Mouse (Mus musculus) retina, postnatal 7 days (tissue): ENCODE measurements at regions not wholly inside any gene's neighbourhood (a gene's known extent, or its start where the extent isn't known, plus 50 kb on each side); places are given as distances from the start of the nearest gene placed in this dataset.
"Not testable (repeated sequence)": the region's sequence is repeated elsewhere in the genome, so short reads cannot be mapped to it uniquely, and the experiment has no call there.

Experiments used
- DNase-seq: peaks from one replicate; pipeline ENCODE4 v3.0.0-alpha.2; 2012; ENCODE audit warnings: low read depth, low spot score

- DNase-seq = no peak
Observed at GRCm38 (mm10) chr11:94882687-94883383, 53.2 kb upstream of the Col1a1 start.

DNA sequence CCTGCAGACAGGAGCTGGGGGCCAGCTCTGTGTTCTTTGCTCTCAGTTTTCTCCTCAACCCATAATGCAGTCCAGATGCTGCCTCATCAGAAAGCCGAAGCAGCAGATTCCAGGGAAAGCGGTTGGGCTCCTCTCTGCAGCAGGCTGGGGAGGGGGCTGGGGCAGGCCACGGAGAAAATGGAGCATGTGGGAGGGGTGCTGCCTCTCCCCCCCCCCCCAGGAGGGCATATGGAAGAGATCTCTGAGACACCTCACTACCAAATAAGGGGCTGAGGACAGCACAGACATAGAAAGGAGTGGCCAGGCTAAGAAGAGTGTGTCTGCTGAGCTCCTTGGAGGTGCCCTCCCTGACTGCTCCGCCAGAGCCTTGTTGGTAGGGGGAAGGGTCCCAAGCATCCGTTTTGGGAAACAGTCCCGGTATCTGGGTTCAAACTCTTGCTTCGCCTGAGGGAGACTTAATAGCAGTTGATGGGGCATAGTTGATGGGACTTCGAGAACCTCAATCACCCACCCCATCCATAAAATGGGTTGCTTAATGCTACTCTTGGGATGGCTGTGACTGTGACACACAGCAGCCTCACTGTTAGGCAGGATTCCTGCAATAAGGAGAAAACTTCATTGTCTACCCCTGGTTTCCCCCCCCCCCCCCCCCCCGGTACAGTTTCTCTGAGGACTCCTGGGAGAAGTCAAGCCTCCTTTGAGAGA is 53.9 kb upstream of the Col1a1 start:
- no peak for DNase-seq

DNA sequence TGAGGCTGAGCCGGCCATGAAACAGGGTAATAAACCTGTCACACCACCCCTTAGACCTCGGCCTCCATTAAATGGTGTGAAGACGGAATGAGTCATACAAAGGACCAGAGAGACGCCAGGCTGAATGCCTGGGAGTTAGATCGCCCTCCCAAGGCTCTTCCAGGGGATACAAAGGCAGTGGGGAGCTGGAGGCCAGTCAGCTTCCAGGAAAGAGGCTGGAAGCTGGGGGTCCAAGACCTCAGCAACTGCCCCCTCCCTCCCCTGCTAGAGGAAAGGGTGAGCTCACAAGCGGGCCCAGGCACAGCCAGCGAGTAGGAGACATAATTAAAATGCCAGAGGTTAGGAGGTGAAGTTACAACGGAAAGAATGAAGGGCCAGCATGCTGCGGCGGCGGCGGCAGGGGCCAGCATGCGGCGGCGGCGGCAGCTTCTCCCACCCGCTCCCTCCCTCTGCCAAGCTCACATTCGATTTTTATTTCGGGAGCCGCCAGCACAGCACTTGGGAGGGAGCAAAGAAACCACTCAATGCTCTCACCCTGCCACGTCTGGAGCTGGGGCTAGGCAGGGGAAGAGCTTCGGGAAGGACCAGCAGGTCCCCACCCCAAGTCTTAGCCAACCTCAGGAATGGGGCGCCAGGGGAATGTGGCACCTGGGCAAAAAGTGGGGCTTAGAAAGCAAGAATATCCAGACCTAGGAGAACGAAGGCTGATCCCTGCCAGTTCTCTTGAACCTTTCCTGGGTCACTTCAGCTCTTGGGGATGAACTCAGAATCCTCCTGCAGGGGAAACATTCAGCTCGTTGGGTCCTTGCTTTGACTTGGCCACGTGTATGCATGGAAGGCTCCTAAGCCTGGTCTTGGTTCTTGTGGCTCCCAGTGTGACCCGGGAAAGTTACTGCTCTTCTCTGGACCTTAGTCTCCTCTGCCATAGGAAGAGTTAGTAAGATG is 54.9 kb upstream of the Col1a1 start:
- DNase-seq = no peak

DNA sequence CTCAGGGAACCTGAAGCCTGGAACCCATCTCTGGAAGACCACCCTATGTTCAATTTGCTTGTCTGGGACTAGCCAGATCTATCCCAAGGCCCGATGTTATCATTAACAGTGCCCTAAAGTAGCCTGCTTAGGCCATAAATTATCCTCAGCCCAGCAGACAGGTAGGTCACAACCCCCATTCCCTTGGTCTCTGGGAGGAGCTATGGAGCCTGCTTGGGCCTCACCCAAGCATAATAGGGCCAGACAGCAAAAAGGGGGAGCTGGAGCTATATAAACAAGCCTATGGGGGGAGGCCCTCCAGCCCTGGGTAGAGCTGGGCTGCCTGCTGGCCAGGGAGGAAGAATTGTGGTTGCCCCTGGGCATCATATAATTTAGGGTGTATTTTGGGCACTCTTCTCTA is 59.3 kb upstream of the Col1a1 start:
- DNase-seq = no peak

DNA sequence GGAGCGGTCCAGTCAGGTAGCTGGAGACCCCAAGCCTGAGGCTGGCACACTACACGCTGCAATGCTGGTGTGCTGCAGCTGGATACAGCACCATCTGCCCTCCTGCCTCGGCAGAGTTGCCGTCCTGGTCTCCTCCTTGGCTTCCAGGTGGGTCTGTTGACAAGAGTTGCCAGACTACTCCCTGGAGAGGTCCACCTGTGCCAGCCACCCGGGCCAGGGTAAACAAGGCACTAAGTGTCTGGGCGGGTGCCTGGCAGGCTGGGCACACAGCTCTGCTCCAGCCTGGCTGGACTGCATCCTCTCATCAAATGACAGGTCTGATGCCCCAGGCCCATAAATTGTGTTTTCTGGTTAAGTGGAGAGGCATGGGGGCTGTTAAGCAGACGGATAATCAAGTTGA is 61.0 kb upstream of the Col1a1 start:
- DNase-seq = no peak

DNA sequence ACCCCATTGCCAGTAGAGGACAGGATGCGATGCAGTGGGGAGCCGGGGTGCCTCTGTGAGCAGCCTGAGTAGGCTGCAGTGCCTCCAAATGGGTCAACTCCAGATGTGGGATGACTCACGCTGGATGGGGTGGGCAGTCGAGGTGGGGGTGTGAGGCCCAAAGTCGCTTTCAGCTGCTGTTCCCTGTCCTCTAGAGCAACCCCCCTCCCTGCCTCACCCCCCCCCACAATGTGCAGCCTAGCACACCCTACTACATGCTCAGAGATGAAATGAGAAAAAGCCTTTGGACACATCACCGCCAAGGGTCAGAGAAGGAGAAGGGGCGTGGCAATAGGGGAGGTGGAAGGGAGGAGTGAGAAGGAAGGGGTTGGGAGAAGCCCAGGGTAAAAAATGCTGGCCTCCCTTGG is 61.9 kb upstream of the Col1a1 start:
- DNase-seq = no peak

DNA sequence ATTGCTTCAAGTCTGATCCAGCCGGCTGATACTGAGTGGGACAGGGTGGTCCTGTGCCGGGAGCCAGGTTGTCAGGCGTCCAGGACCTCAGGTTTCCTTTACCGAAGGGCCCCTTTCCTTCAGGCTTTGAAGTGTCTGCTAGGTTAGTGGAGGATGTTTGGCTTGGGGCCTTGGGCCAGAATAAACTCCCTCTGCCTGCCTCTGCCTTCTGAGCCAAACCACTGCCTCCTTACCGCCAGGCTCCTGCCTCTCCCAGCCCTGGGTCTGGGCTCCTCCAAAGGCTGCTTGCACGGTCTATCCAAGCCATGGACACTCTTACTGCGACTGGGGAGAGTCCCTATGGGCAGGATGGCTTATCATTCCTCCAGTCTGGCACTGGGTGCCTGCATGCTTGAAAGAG is 62.3 kb upstream of the Col1a1 start:
- no peak for DNase-seq

DNA sequence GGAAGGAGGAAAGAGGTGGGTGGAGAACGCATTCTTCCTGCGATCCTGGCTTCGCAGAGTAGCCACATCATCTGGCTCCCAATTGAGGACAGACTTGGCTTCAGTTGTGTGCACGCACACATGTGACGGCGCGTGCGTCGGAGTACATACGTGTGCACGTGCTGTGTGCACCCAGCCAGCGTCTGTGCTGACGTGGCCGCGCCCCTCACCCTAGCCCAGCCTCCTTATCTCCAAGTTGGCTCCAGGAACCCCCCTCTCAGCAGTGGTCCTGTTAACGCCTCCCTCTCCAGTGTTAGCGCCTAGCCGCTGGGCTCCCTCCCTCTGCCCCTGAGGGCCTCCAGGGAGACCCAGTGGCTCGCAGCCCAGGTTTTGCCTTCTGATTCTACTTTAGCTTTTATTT is 63.1 kb upstream of the Col1a1 start:
- DNase-seq = no peak

GRCm38 (mm10) chr11:94870341-94870740 is 65.7 kb upstream of the Col1a1 start:
- DNase-seq = peak; percentile 32

GRCm38 (mm10) chr11:94869866-94870265 is 66.2 kb upstream of the Col1a1 start:
- DNase-seq = not testable (repeated sequence)

DNA sequence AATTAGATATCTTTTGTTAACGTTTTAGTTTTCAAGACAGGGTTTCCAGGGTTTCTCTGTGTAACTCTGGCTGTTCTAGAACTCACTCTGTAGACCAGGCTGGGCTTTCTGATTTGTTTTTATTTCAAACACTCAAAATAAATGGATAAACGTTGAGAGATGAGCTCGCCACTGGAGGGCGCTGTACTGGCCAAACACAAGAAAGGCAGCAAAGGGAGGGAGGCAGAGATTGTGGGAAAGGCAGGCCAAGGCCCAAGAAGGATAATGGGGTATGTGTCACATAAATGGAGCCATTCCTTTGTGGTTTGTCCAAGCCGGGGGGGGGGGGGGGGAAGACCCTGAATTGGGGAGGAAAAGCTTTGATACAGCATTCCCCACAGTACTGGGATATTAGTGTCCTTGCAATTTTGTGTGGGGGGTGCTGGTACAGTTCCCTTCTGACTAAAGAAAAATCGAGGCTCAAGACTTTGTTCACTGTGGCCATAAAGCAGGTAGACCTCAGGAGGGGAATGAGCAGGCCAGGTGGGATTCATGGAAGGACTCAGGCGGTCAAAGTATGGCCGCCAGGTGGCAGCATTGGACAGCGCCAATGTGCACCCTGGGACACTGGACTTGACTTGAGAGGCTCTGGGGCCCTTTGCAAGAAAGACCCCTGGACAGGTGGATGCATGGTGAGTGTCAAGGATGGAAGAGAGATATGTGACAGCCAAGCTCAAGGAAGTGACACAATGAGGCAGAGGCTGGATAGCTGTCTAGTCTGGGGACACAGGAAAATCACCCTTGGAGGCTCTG is 69.7 kb upstream of the Col1a1 start:
- peak; percentile 71 for DNase-seq

DNA sequence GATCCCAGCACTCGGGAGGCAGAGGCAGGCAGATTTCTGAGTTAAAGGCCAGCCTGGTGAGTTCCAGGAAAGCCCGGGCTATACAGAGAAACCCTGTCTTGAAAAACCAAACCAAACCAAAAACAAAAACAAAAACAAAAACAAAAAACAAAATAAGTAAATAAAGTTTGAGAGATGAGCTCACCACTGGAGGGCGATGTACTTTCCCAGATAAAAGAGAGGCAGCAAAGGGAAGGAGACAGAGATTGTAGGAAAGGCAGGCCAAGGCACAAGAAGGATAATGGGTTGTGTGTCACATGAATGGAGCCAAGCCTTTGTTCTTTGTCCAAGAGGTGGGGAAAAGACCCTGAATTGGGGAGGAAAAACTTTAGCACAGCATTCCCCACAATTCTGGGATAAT is 67.6 kb upstream of the Tmem92 start:
- no peak for DNase-seq

- peak; percentile 6 for DNase-seq
Observed at GRCm38 (mm10) chr11:94839133-94839532, 56.6 kb upstream of the Tmem92 start.

DNA sequence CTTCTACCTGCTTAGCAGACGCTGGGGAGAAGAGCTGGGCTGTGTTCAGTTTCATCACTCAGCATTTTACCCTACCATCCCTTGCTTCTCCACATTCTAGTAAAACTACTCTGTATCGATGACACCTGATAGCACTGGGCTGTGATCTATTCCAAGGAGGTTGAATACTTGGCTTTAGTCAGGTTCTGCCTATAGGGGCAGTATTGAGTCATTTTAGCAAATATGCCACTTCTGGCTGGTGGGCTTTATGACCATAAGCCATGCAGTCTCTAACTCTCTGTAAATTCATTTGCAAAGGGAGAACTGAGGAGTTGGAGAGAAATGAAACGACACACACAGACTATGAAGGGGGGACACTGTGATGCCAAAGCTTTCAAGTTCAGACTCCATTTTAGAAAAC is 55.6 kb upstream of the Tmem92 start:
- DNase-seq = peak; percentile 6

- no peak for DNase-seq
Observed at GRCm38 (mm10) chr11:94836347-94836746, 53.8 kb upstream of the Tmem92 start.

DNA sequence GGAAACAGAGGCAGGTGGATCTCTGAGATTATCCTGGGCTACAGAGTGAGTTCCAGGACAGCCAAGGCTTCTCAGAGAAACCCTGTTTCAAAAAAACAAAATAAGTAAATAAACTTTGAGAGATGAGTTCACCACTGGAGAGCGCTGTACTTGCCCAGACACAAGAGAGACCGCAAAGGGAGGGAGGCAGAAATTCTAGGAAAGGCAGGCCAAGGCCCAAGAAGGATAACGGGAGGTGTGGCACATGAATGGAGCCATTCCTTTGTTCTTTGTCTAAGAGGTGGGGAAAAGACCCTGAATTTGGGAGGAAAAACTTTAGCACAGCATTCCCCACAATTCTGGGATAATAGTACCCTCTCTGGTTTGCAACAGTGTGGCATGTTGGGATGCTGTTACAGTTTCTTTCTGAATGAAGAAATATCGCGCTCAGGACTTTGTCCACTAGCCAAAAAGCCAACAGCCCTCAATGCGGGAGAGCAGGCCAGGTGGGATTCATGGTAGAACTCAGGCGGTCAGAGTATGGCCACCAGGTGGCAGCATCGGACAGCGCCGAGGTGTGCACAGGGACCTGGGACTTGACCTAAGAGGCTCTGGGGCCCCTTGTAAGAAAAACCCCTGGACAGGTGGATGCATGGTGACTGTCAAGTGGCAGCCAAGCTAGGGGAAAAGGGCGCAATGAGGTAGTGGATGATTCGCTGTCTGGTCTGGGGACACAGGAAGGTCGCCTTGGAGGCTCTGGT is 49.9 kb upstream of the Tmem92 start:
- DNase-seq = peak; percentile 54
